In genomic region chr1:64887502-64888203, GRCm38 (mm10) we compare ENCODE assay signal across 22 mouse cellular contexts.
A peak's percentile ranks its signal among the peaks of the same experiment; 100 is the strongest.
DNase-seq lines count a peak whose midpoint lies in the region; ATAC-seq and TF ChIP-seq lines count a peak whose summit lies in the region.
"Had no signal": no experiment of that assay in that cellular context is flagged by ENCODE, and none has a peak within 500 bp of the region (broad histone marks: within the 10 kb centered on the region; RNA-seq: fewer than 3 reads in every experiment).

No protein-coding gene starts in this region.

- no peaks in the 10 kb centered on the region for H3K9me3 ChIP-seq in lung, embryonic 15.5 days
- H3K9me3 ChIP-seq in midbrain, embryonic 16.5 days (replicated peaks; ENCODE audit: control insufficient read depth, low read length, poor library complexity, severe bottlenecking): no peaks in the 10 kb centered on the region
- H3K9me3 ChIP-seq: G1E; hindbrain, embryonic 10.5 days; hindbrain, embryonic 13.5 days had no signal

- no peaks in the 10 kb centered on the region for H3K27me3 ChIP-seq in lung, embryonic 15.5 days
- H3K27me3 ChIP-seq in midbrain, embryonic 16.5 days (ENCODE audit: control insufficient read depth, insufficient read depth, low read depth, low read length): no peaks in the 10 kb centered on the region
- H3K27me3 ChIP-seq: CH12.LX; hindbrain, embryonic 13.5 days had no signal

- H3K4me1 ChIP-seq in lung, embryonic 15.5 days: peaks cover 10% of the 10 kb centered on the region; the same call in 1 of the 2 replicates
- no peaks in the 10 kb centered on the region for H3K4me1 ChIP-seq in embryonic fibroblast, embryonic 13.5 days (ENCODE audit: control insufficient read depth, insufficient read depth, low read length)
- peaks cover 3% of the 10 kb centered on the region; the same call in 1 of the 2 replicates for H3K4me1 ChIP-seq in midbrain, embryonic 16.5 days (ENCODE audit: control insufficient read depth, insufficient read depth, low read length)

- no peak overlapping the region for H3K4me3 ChIP-seq in lung, embryonic 15.5 days
- H3K4me3 ChIP-seq in embryonic fibroblast, embryonic 13.5 days (ENCODE audit: insufficient read depth, low read length): no peak overlapping the region
- H3K4me3 ChIP-seq in midbrain, embryonic 16.5 days (ENCODE audit: low read depth, low read length): no peak overlapping the region
- H3K4me3 ChIP-seq: hindbrain, embryonic 10.5 days; hindbrain, embryonic 13.5 days had no signal

- no peaks in the 10 kb centered on the region for H3K36me3 ChIP-seq in lung, embryonic 15.5 days
- H3K36me3 ChIP-seq in midbrain, embryonic 16.5 days (ENCODE audit: control insufficient read depth, insufficient read depth, low read length): no peaks in the 10 kb centered on the region
- H3K36me3 ChIP-seq: hindbrain, embryonic 10.5 days had no signal

- no peak for TF ChIP-seq POLR2A in embryonic fibroblast, embryonic 13.5 days (IDR thresholded peaks at IDR 0.05; ENCODE audit: low read depth, low read length)

- peak overlapping the region; percentile 37 for H3K27ac ChIP-seq in lung, embryonic 15.5 days
- peak overlapping the region; percentile 42; the same call in 1 of the 2 replicates for H3K27ac ChIP-seq in embryonic fibroblast, embryonic 13.5 days (ENCODE audit: insufficient read depth, low read length)
- no peak overlapping the region for H3K27ac ChIP-seq in midbrain, embryonic 16.5 days (ENCODE audit: low read length)
- H3K27ac ChIP-seq: hindbrain, embryonic 10.5 days; hindbrain, embryonic 13.5 days had no signal

- no peak for ATAC-seq in lung, embryonic 15.5 days (ENCODE audit: borderline replicate concordance, extremely low read depth, low FRiP score, low TSS enrichment)
- ATAC-seq in midbrain, embryonic 16.5 days: no peak
- ATAC-seq: activated CD4-positive, CD25-positive, alpha-beta regulatory T cell, adult 4 months; forebrain, embryonic 14.5 days; hindbrain, embryonic 16.5 days had no signal

- DNase-seq in lung, postnatal 4 days: no peak
- peak; percentile 22 for DNase-seq in Muller cell, postnatal 12 days (ENCODE audit: inconsistent ontology term)
- DNase-seq in lung, postnatal 36 days: peak; percentile 46
- DNase-seq in thymus, postnatal 10 days (ENCODE audit: low spot score in 2 of 2): no peak
- DNase-seq: adrenal gland, adult 8-10 months; adrenal gland, postnatal 25 days; B cell, adult 2 months; cerebellum, adult 11-12 months; cerebellum, adult 9-10 months; cerebellum, postnatal 14 days; gastrocnemius, postnatal 25 days had no signal

- 57% methylated on average over 2 of the region's 2 CpGs for WGBS in lung, embryonic 15.5 days
- WGBS in midbrain, embryonic 16.5 days: 95% methylated on average over 2 of the region's 2 CpGs

- H3K4me2 ChIP-seq in lung, embryonic 15.5 days: no peak overlapping the region
- no peak overlapping the region for H3K4me2 ChIP-seq in midbrain, embryonic 16.5 days (ENCODE audit: low read length)
- H3K4me2 ChIP-seq: heart, embryonic 11.5 days; hindbrain, embryonic 13.5 days had no signal

- no peak for TF ChIP-seq CTCF in embryonic fibroblast, embryonic 13.5 days (IDR thresholded peaks at IDR 0.05; ENCODE audit: borderline replicate concordance, insufficient read depth, low read length)

- no peak overlapping the region for H3K9ac ChIP-seq in lung, embryonic 15.5 days
- no peak overlapping the region for H3K9ac ChIP-seq in midbrain, embryonic 16.5 days (ENCODE audit: low read depth, low read length)
- H3K9ac ChIP-seq: hindbrain, embryonic 13.5 days had no signal

Comparison
In these comparisons a context has a peak if more than half of its experiments do, and no peak if none do; other contexts are left out.
1. DNase-seq: peak in Muller cell, postnatal 12 days (single experiment) and lung, postnatal 36 days (single experiment); none in lung, postnatal 4 days (0 of 2) and thymus, postnatal 10 days (0 of 2).